Mouse (Mus musculus): ENCODE results near the gene Psmb11.

DNA sequence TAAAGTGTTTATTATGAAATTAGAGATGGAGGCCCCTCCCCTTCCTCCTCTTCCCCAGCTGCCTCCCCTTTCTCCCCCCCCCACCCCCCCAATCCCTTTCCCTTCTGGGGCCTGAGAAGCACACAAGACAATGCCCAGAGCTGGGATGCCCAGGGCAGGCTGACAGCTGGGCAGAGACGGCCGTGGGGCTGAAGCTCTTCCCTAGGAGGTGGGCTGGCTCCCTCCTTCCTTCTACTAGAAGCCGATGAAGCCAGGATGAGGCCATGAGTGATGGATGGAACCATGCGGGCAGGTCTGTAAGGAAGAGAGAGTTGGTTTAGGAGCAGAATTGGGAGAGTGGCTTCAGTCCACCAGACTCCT, 10.0 kb downstream of the Psmb11 start:
- TF ChIP-seq CTCF (IDR thresholded peaks at IDR 0.05; ENCODE audit: extremely low read depth, insufficient read depth, insufficient read length, insufficient replicate concordance): no peak
- no peak for TF ChIP-seq POLR2A (IDR thresholded peaks at IDR 0.05; ENCODE audit: low read depth, low read length)
